17 mouse cellular contexts compared by ENCODE assay signal in the genomic region with DNA sequence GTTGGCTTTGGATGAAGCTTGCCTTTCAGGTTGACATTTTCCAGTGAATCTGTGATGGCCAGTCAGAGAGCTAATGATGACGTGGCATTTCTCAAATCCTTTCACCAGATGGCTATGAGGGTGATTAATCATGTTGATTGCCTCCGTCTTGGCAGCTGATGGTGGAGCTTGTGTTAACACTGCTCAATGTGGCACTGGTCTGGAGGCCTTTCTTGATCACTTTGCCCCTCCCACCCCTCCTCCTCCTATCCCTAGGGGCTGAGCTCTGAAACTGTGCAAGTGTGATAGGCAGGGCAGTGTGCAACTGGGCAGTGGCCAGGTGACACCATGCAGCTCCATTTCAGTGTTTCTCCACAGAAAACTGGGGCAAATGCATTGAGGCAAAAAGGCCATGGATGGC. TPM values are rescaled to one million over a fixed set of nuclear protein-coding genes. Genes with fewer than 3 reads are reported as not detected.
DNase-seq lines count a peak whose midpoint lies in the region; ATAC-seq and TF ChIP-seq lines count a peak whose summit lies in the region.
"Had no signal": no experiment of that assay in that cellular context is flagged by ENCODE, and none has a peak within 500 bp of the region (broad histone marks: within the 10 kb centered on the region; RNA-seq: fewer than 3 reads in every experiment).

No protein-coding gene starts in this region.

- no peaks in the 10 kb centered on the region for H3K9me3 ChIP-seq in hindbrain, embryonic 12.5 days (replicated peaks)
- H3K9me3 ChIP-seq in hindbrain, postnatal 0 days (ENCODE audit: low read length), result no peaks in the 10 kb centered on the region
- no peaks in the 10 kb centered on the region for H3K9me3 ChIP-seq in kidney, embryonic 16.5 days (ENCODE audit: low read length)
- H3K9me3 ChIP-seq: midbrain, embryonic 15.5 days had no signal

- no peaks in the 10 kb centered on the region for H3K36me3 ChIP-seq in hindbrain, embryonic 12.5 days
- no peaks in the 10 kb centered on the region for H3K36me3 ChIP-seq in hindbrain, postnatal 0 days (ENCODE audit: insufficient read depth, low read length)
- H3K36me3 ChIP-seq in kidney, embryonic 16.5 days (ENCODE audit: insufficient read depth, low read length), result no peaks in the 10 kb centered on the region
- H3K36me3 ChIP-seq: G1E; midbrain, embryonic 15.5 days had no signal

- peaks cover 6% of the 10 kb centered on the region for H3K4me1 ChIP-seq in hindbrain, embryonic 12.5 days
- no peaks in the 10 kb centered on the region for H3K4me1 ChIP-seq in hindbrain, postnatal 0 days (ENCODE audit: insufficient read depth, low read length)
- H3K4me1 ChIP-seq in kidney, embryonic 16.5 days (ENCODE audit: insufficient read depth, low read length), result no peaks in the 10 kb centered on the region
- H3K4me1 ChIP-seq: midbrain, embryonic 15.5 days had no signal

- no peak overlapping the region for H3K4me3 ChIP-seq in hindbrain, embryonic 12.5 days
- no peak overlapping the region for H3K4me3 ChIP-seq in hindbrain, postnatal 0 days (ENCODE audit: low read length)
- no peak overlapping the region for H3K4me3 ChIP-seq in kidney, embryonic 16.5 days (ENCODE audit: low read length)
- H3K4me3 ChIP-seq: midbrain, embryonic 15.5 days had no signal

- no peak overlapping the region for H3K9ac ChIP-seq in hindbrain, embryonic 12.5 days
- no peak overlapping the region for H3K9ac ChIP-seq in hindbrain, postnatal 0 days (replicated peaks; ENCODE audit: low read length)
- H3K9ac ChIP-seq in kidney, embryonic 16.5 days (replicated peaks; ENCODE audit: low read length), result no peak overlapping the region
- H3K9ac ChIP-seq: liver, embryonic 14.5 days; midbrain, embryonic 15.5 days had no signal

- no peak for DNase-seq in hindbrain, postnatal 0 days (ENCODE audit: low spot score)
- DNase-seq in retina, adult 2 months (ENCODE audit: low read depth, low spot score), result peak; percentile 20
- no peak for DNase-seq in retina, embryonic 14.5 days (ENCODE audit: low spot score)
- peak; percentile 46 for DNase-seq in embryo, embryonic 10.5 days (ENCODE audit: low spot score)
- no peak for DNase-seq in spleen, adult 12 weeks (ENCODE audit: low spot score)
- DNase-seq: cerebellum, postnatal 25 days; gastrocnemius, postnatal 14 days; right cerebral cortex, postnatal 14 days had no signal

- no peak overlapping the region for H3K27ac ChIP-seq in hindbrain, embryonic 12.5 days
- no peak overlapping the region for H3K27ac ChIP-seq in hindbrain, postnatal 0 days
- no peak overlapping the region for H3K27ac ChIP-seq in kidney, embryonic 16.5 days (ENCODE audit: low read length)
- H3K27ac ChIP-seq: liver, embryonic 14.5 days; macrophage; midbrain, embryonic 15.5 days had no signal

- no peaks in the 10 kb centered on the region for H3K27me3 ChIP-seq in hindbrain, embryonic 12.5 days
- H3K27me3 ChIP-seq in hindbrain, postnatal 0 days (ENCODE audit: insufficient read depth, low read length), result no peaks in the 10 kb centered on the region
- H3K27me3 ChIP-seq in kidney, embryonic 16.5 days (ENCODE audit: insufficient read depth, low read length), result no peaks in the 10 kb centered on the region
- H3K27me3 ChIP-seq: midbrain, embryonic 15.5 days had no signal

- 54% methylated on average over 2 of the region's 2 CpGs for WGBS in hindbrain, embryonic 12.5 days
- 36% methylated on average over 2 of the region's 2 CpGs for WGBS in hindbrain, postnatal 0 days
- 38% methylated on average over 2 of the region's 2 CpGs for WGBS in kidney, embryonic 16.5 days

- H3K4me2 ChIP-seq in hindbrain, embryonic 12.5 days (replicated peaks), result no peak overlapping the region
- no peak overlapping the region for H3K4me2 ChIP-seq in hindbrain, postnatal 0 days (ENCODE audit: low read depth, low read length)
- no peak overlapping the region for H3K4me2 ChIP-seq in kidney, embryonic 16.5 days (replicated peaks; ENCODE audit: low read depth, low read length)
- H3K4me2 ChIP-seq: heart, embryonic 11.5 days; midbrain, embryonic 15.5 days had no signal

- TF ChIP-seq CTCF in hindbrain, postnatal 0 days (IDR thresholded peaks at IDR 0.05; ENCODE audit: low read depth), result no peak

- ATAC-seq in hindbrain, embryonic 12.5 days (ENCODE audit: low FRiP score), result peak; percentile 43
- no peak for ATAC-seq in hindbrain, postnatal 0 days
- no peak for ATAC-seq in cerebellum, adult (ENCODE audit: insufficient number of reproducible peaks, low FRiP score, low TSS enrichment)
- no peak for ATAC-seq in kidney, embryonic 16.5 days (ENCODE audit: low FRiP score, low TSS enrichment)
- ATAC-seq: forebrain, embryonic 14.5 days; midbrain, embryonic 15.5 days had no signal

RNA-seq across cellular contexts. Expression of a gene that starts 8.8 kb away (rescaled TPM):
- 7.5 and 8.0 TPM in 2 replicates for polyA plus RNA-seq in hindbrain, embryonic 12.5 days (2016; fragmentation: Nextera tagmentation; extraction: Ambion mirVana)
- total RNA-seq in hindbrain, postnatal 0 days (2014; rRNA removed), result 10.0 and 11.7 TPM in 2 replicates
- polyA plus RNA-seq in hindbrain, postnatal 0 days (2015; fragmentation: Nextera tagmentation; extraction: Ambion mirVana), result 6.3 and 6.5 TPM in 2 replicates
- polyA plus RNA-seq in kidney, embryonic 16.5 days (2015; fragmentation: Nextera tagmentation; extraction: Ambion mirVana), result 7.1 and 7.4 TPM in 2 replicates
- polyA plus RNA-seq: G1E had no signal

RNA-seq across cellular contexts. Expression of a gene that starts 29.8 kb away (rescaled TPM):
- 1.7 and 1.9 TPM in 2 replicates for polyA plus RNA-seq in hindbrain, embryonic 12.5 days (2016; fragmentation: Nextera tagmentation; extraction: Ambion mirVana)
- total RNA-seq in hindbrain, postnatal 0 days (2014; rRNA removed), result 1.0 and 1.2 TPM in 2 replicates
- 1.3 and 1.7 TPM in 2 replicates for polyA plus RNA-seq in hindbrain, postnatal 0 days (2015; fragmentation: Nextera tagmentation; extraction: Ambion mirVana)
- 1.6 and 1.7 TPM in 2 replicates for polyA plus RNA-seq in kidney, embryonic 16.5 days (2015; fragmentation: Nextera tagmentation; extraction: Ambion mirVana)
- total RNA-seq: G1E had no signal
- polyA plus RNA-seq: G1E had no signal

Comparison
In these comparisons a context has a peak if more than half of its experiments do, and no peak if none do; other contexts are left out.
1. DNase-seq: peak in retina, adult 2 months (single experiment) and embryo, embryonic 10.5 days (single experiment); none in hindbrain, postnatal 0 days (single experiment), retina, embryonic 14.5 days (single experiment) and spleen, adult 12 weeks (single experiment).